Mouse (Mus musculus) MEL (cell line): ENCODE results near the gene Slc5a6.

Experiments
- CTCF ChIP-seq, 3 experiments: IDR thresholded peaks in 2 of 3; conservative IDR thresholded peaks in 1 of 3; 2 replicates each; pipeline ENCODE4 v1.5.1; 2011 to 2012; ENCODE audit warnings: low read length in 3 of 3, low read depth in 2 of 3, mild to moderate bottlenecking in 2 of 3, improper control_type of control experiment in 1 of 3, inconsistent platforms in 1 of 3, mixed read lengths in 1 of 3, moderate library complexity in 1 of 3; ENCODE audit not compliant: control insufficient read depth in 1 of 3, insufficient read depth in 1 of 3, poor library complexity in 1 of 3, severe bottlenecking in 1 of 3
- POLR2A ChIP-seq, 2 experiments: IDR thresholded peaks; 2 replicates each; pipeline ENCODE4 v1.6.1; 2011 to 2012; ENCODE audit warnings: low read length in 2 of 2, mild to moderate bottlenecking in 2 of 2, control low read depth in 1 of 2, improper control_type of control experiment in 1 of 2, low read depth in 1 of 2, moderate library complexity in 1 of 2; ENCODE audit not compliant: control insufficient read depth in 1 of 2, insufficient read depth in 1 of 2, poor library complexity in 1 of 2
- TAL1 ChIP-seq: IDR thresholded peaks from 2 replicates; pipeline ENCODE4 v1.6.1; 2012; ENCODE audit warnings: mild to moderate bottlenecking, inconsistent platforms, low read length, moderate library complexity, mixed read lengths
- USF1 ChIP-seq: IDR thresholded peaks from 2 replicates; pipeline ENCODE4 v1.6.1; 2014; ENCODE audit warnings: low read depth, mild to moderate bottlenecking, inconsistent platforms, low read length, improper control_type of control experiment, moderate library complexity

DNA sequence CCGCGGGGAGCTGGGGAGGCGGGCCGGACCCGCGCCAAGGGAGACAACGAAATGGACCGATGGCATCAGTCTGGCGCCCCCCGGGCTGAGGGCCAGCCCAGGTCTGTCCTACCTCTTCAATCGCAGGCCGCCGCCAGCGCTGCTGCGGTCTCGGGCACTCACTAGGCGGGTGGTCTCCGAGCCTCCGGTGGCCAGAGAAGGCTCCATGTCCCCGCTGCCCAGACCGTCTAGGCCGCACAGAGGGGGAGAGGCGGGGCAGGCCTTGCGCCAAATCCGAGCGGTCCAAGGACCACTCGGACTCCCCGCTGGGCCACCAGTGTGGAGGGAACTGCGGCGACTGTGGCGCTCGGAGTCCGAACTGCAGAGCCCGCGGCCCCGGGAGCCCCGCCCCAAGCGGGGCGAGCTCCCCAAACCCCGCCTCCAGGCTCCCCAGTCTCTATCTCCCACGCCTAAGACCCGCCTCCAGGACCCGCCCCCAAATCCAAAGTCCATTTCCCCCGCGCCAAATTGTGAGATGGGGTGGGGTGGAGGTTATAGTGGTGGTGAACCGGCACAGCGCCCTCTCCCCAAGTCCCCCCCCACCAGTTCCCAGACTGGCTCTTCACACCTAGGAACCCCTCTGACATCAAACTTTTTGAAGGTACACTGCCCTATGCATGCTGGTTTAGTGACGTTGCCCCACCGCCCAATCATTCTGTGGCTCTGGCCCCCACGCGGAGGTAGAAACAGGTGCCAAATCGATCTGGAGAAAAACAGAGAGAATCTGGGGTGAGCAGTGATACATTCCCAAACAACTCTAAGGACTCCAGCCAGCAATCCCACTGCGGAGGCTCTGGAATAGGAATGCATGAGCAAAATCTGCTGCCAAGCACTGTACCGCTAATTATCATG, 44.7 kb upstream of the Slc5a6 start:
- TF ChIP-seq POLR2A (IDR thresholded peaks at IDR 0.05; ENCODE audit: control insufficient read depth in 1 of 2, insufficient read depth in 1 of 2, low read depth in 1 of 2, low read length in 2 of 2, poor library complexity in 1 of 2): no peak
- no peak for TF ChIP-seq TAL1
- no peak for TF ChIP-seq USF1
- no peak for TF ChIP-seq CTCF (IDR thresholded peaks at IDR 0.05 in 2 of 3, conservative IDR thresholded peaks at IDR 0.05 in 1 of 3; ENCODE audit: control insufficient read depth in 1 of 3, insufficient read depth in 1 of 3, low read depth in 2 of 3, low read length in 3 of 3, poor library complexity in 1 of 3, severe bottlenecking in 1 of 3)
